Mouse (Mus musculus) erythroblast, embryonic 14.5 days (primary cell): ENCODE results near the gene Mars2. TPM values are rescaled to one million over a fixed set of nuclear protein-coding genes. Genes with fewer than 3 reads are reported as not detected.

Source experiments
- H3K27me3 ChIP-seq: 2 replicates; pipeline ENCODE4 v1.6.1; 2012; ENCODE audit warnings: inconsistent platforms; ENCODE audit not compliant: control insufficient read depth
- H3K36me3 ChIP-seq: 2 replicates; pipeline ENCODE4 v1.6.1; 2012; ENCODE audit warnings: mild to moderate bottlenecking, inconsistent platforms; ENCODE audit not compliant: control insufficient read depth
- H3K4me1 ChIP-seq: 2 replicates; pipeline ENCODE4 v1.6.1; 2012; ENCODE audit warnings: inconsistent platforms; ENCODE audit not compliant: control insufficient read depth
- H3K4me3 ChIP-seq: replicated peaks from 2 replicates; pipeline ENCODE3; 2012; ENCODE audit warnings: moderate library complexity, mild to moderate bottlenecking, inconsistent platforms
- H3K9me3 ChIP-seq: 2 replicates; pipeline ENCODE4 v1.6.1; 2012; ENCODE audit warnings: low read length, inconsistent platforms, mixed read lengths; ENCODE audit not compliant: control insufficient read depth
- GATA1 ChIP-seq: IDR thresholded peaks from 2 replicates; pipeline ENCODE4 v1.6.1; 2012; ENCODE audit warnings: low read length, inconsistent platforms, mixed read lengths
- TAL1 ChIP-seq: IDR thresholded peaks from 3 replicates; pipeline ENCODE4 v1.6.1; 2012; ENCODE audit warnings: low read length, inconsistent platforms, mixed read lengths
- polyA plus RNA-seq: library from polyadenylated mRNA; stranded (reverse); fragments of >175 nt; gene quantifications from 2 replicates; pipeline ENCODE4 v1.2.3, GENCODE M21; 2012

The Mars2 gene
- polyA plus RNA-seq, 1 experiment, result 0.05 TPM

- Histone ChIP-seq H3K4me3 (no peak overlapping the region), H3K9me3 (no peaks in the 10 kb centered on the region), H3K36me3 (no peaks in the 10 kb centered on the region), H3K27me3 (peaks cover 2% of the 10 kb centered on the region; the same call in 1 of the 2 replicates), H3K4me1 (peaks cover 32% of the 10 kb centered on the region)
- TF ChIP-seq TAL1 (no peak), GATA1 (no peak)
Measured at GRCm38 (mm10) chr1:55234910-55235520, 2.0 kb upstream of the Mars2 start.

GRCm38 (mm10) chr1:55236487-55236886, 490 bp upstream of the Mars2 start:
- H3K9me3 ChIP-seq, result no peaks in the 10 kb centered on the region
- peaks cover 6% of the 10 kb centered on the region for H3K36me3 ChIP-seq
- peak overlapping the region; percentile 78 for H3K4me3 ChIP-seq
- TF ChIP-seq TAL1, result no peak
- TF ChIP-seq GATA1, result no peak
- H3K27me3 ChIP-seq, result peaks cover 2% of the 10 kb centered on the region; the same call in 1 of the 2 replicates
- H3K4me1 ChIP-seq, result peaks cover 46% of the 10 kb centered on the region

- TF ChIP-seq GATA1 (no peak), TAL1 (no peak)
- peaks cover 2% of the 10 kb centered on the region; the same call in 1 of the 2 replicates for H3K27me3 ChIP-seq
- peaks cover 52% of the 10 kb centered on the region for H3K4me1 ChIP-seq
Measured at GRCm38 (mm10) chr1:55237643-55238161, 725 bp downstream of the Mars2 start.

GRCm38 (mm10) chr1:55238496-55238895, 1.5 kb downstream of the Mars2 start:
- TF ChIP-seq TAL1 (no peak), GATA1 (no peak)
- Histone ChIP-seq H3K4me1 (peaks cover 52% of the 10 kb centered on the region), H3K36me3 (peaks cover 22% of the 10 kb centered on the region), H3K4me3 (peak overlapping the region; percentile 78), H3K9me3 (no peaks in the 10 kb centered on the region), H3K27me3 (no peaks in the 10 kb centered on the region)

More at GRCm38 (mm10) chr1:55237643-55238161, 725 bp downstream of the Mars2 start:
- peaks cover 16% of the 10 kb centered on the region for H3K36me3 ChIP-seq
- H3K4me3 ChIP-seq, result peak overlapping the region; percentile 78
- H3K9me3 ChIP-seq, result no peaks in the 10 kb centered on the region

- no peaks in the 10 kb centered on the region for H3K27me3 ChIP-seq
- H3K4me3 ChIP-seq, result peak overlapping the region; percentile 78
- H3K9me3 ChIP-seq, result no peaks in the 10 kb centered on the region
- H3K4me1 ChIP-seq, result peaks cover 52% of the 10 kb centered on the region
- TF ChIP-seq TAL1, result no peak
- no peak for TF ChIP-seq GATA1
- H3K36me3 ChIP-seq, result peaks cover 22% of the 10 kb centered on the region
Measured at GRCm38 (mm10) chr1:55239237-55239636, 2.3 kb downstream of the Mars2 start.

GRCm38 (mm10) chr1:55246374-55246773, 9.4 kb downstream of the Mars2 start:
- H3K4me3 ChIP-seq, result no peak overlapping the region
- TF ChIP-seq TAL1 (no peak), GATA1 (no peak)
- H3K4me1 ChIP-seq, result peaks cover 7% of the 10 kb centered on the region
- H3K27me3 ChIP-seq, result no peaks in the 10 kb centered on the region
- H3K36me3 ChIP-seq, result peaks cover 15% of the 10 kb centered on the region
- no peaks in the 10 kb centered on the region for H3K9me3 ChIP-seq

GRCm38 (mm10) chr1:55264385-55264784, 27.4 kb downstream of the Mars2 start:
- TF ChIP-seq TAL1 (no peak), GATA1 (no peak)
- Histone ChIP-seq H3K4me3 (no peak overlapping the region), H3K4me1 (peaks cover 5% of the 10 kb centered on the region), H3K9me3 (no peaks in the 10 kb centered on the region), H3K27me3 (no peaks in the 10 kb centered on the region), H3K36me3 (no peaks in the 10 kb centered on the region)

GRCm38 (mm10) chr1:55265447-55265846, 28.5 kb downstream of the Mars2 start:
- Histone ChIP-seq H3K4me3 (no peak overlapping the region), H3K36me3 (no peaks in the 10 kb centered on the region), H3K27me3 (no peaks in the 10 kb centered on the region), H3K4me1 (peaks cover 5% of the 10 kb centered on the region), H3K9me3 (no peaks in the 10 kb centered on the region)
- TF ChIP-seq GATA1 (no peak), TAL1 (no peak)

GRCm38 (mm10) chr1:55279081-55279480, 42.1 kb downstream of the Mars2 start:
- no peaks in the 10 kb centered on the region for H3K27me3 ChIP-seq
- H3K4me3 ChIP-seq, result no peak overlapping the region
- H3K36me3 ChIP-seq, result no peaks in the 10 kb centered on the region
- H3K9me3 ChIP-seq, result no peaks in the 10 kb centered on the region
- H3K4me1 ChIP-seq, result no peaks in the 10 kb centered on the region
- TF ChIP-seq GATA1 (no peak), TAL1 (no peak)

Other genes starting within 250 kb of the Mars2 start
- gene Sf3b1, start 209.7 kb upstream of the Mars2 start, polyA plus RNA-seq, result 1.3 and 1.5 TPM in 2 replicates
- 1.0 and 1.5 TPM in 2 replicates for gene Coq10b, start 184.4 kb upstream of the Mars2 start, polyA plus RNA-seq
- gene Hspe1, start 149.0 kb upstream of the Mars2 start, polyA plus RNA-seq, result 8.0 and 8.4 TPM in 2 replicates
- 1.9 and 2.1 TPM in 2 replicates for gene Hspd1, start 148.9 kb upstream of the Mars2 start, polyA plus RNA-seq
- gene Mob4, start 105.9 kb upstream of the Mars2 start, polyA plus RNA-seq, result 0.29 and 0.73 TPM in 2 replicates
- gene Rftn2, start 10.4 kb upstream of the Mars2 start, polyA plus RNA-seq, result not detected in 2 replicates
- not detected in 2 replicates for gene Boll, start 126.3 kb downstream of the Mars2 start, polyA plus RNA-seq
- not detected in 2 replicates for gene Plcl1, start 168.7 kb downstream of the Mars2 start, polyA plus RNA-seq